In genomic region chr3:31083507-31084245, GRCm38 (mm10) we compare ENCODE assay signal across 8 mouse cellular contexts. TPM values are rescaled to one million over a fixed set of nuclear protein-coding genes. Genes with fewer than 3 reads are reported as not detected.
DNase-seq lines count a peak whose midpoint lies in the region; ATAC-seq and TF ChIP-seq lines count a peak whose summit lies in the region.

No protein-coding gene starts in this region.

- TF ChIP-seq CTCF in heart, postnatal 0 days (IDR thresholded peaks at IDR 0.05; ENCODE audit: low read depth), result no peak

- 0 out of 2 replicates have a peak, but pooled peaks cover 4% of the 10 kb centered on the region for H3K27me3 ChIP-seq in heart, postnatal 0 days (ENCODE audit: control insufficient read depth, insufficient read depth, low read length)
- H3K27me3 ChIP-seq in midbrain, embryonic 14.5 days (ENCODE audit: control insufficient read depth, insufficient read depth, low read length), result no peaks in the 10 kb centered on the region

- no peak for ATAC-seq in heart, postnatal 0 days (ENCODE audit: insufficient read depth, low read depth)
- ATAC-seq in midbrain, embryonic 14.5 days (ENCODE audit: low FRiP score, low TSS enrichment), result no peak

- TF ChIP-seq EP300 in heart, postnatal 0 days (IDR thresholded peaks at IDR 0.05; ENCODE audit: low read depth), result no peak

- H3K4me3 ChIP-seq in heart, postnatal 0 days (ENCODE audit: low read depth, low read length), result no peak overlapping the region
- H3K4me3 ChIP-seq in midbrain, embryonic 14.5 days (replicated peaks; ENCODE audit: low read depth, low read length), result no peak overlapping the region

- no peak overlapping the region for H3K27ac ChIP-seq in heart, postnatal 0 days (ENCODE audit: low read depth)
- no peak overlapping the region for H3K27ac ChIP-seq in midbrain, embryonic 14.5 days (replicated peaks; ENCODE audit: low read depth, low read length)

- DNase-seq in embryo, embryonic 10.5 days (ENCODE audit: low spot score), result peak; percentile 18
- no peak for DNase-seq in embryo, embryonic 10 days (ENCODE audit: low spot score)
- DNase-seq in adrenal gland, postnatal 10 days, result peak; percentile 74
- DNase-seq in heart, postnatal 0 days (ENCODE audit: low spot score), result no peak
- DNase-seq in kidney, postnatal 36 days, result peak; percentile 81 to 82
- DNase-seq in midbrain, embryonic 14.5 days, result peak; percentile 58
- DNase-seq in urinary bladder, postnatal 36 days (ENCODE audit: low spot score in 2 of 2), result peak; percentile 43 to 62
- no peak for DNase-seq in left cerebral cortex, adult 8-10 months (ENCODE audit: low spot score in 2 of 2)

- peak overlapping the region; percentile 34; the same call in 1 of the 2 replicates for H3K4me2 ChIP-seq in heart, postnatal 0 days (ENCODE audit: low read depth, low read length)
- no peak overlapping the region for H3K4me2 ChIP-seq in midbrain, embryonic 14.5 days (ENCODE audit: low read length)

- H3K4me1 ChIP-seq in heart, postnatal 0 days (ENCODE audit: control insufficient read depth, insufficient read depth), result peaks cover 6% of the 10 kb centered on the region; the same call in 1 of the 2 replicates
- H3K4me1 ChIP-seq in midbrain, embryonic 14.5 days (ENCODE audit: control insufficient read depth, insufficient read depth, low read length), result no peaks in the 10 kb centered on the region

- H3K36me3 ChIP-seq in heart, postnatal 0 days (replicated peaks; ENCODE audit: control insufficient read depth, insufficient read depth, low read length), result no peaks in the 10 kb centered on the region
- H3K36me3 ChIP-seq in midbrain, embryonic 14.5 days (ENCODE audit: control insufficient read depth, insufficient read depth, low read length), result no peaks in the 10 kb centered on the region

- 32% methylated on average over 12 of the region's 12 CpGs for WGBS in heart, postnatal 0 days
- WGBS in midbrain, embryonic 14.5 days, result 59% methylated on average over 12 of the region's 12 CpGs

- no peaks in the 10 kb centered on the region for H3K9me3 ChIP-seq in heart, postnatal 0 days (replicated peaks; ENCODE audit: control insufficient read depth, low read length)
- H3K9me3 ChIP-seq in midbrain, embryonic 14.5 days (ENCODE audit: control insufficient read depth, low read length), result no peaks in the 10 kb centered on the region

- H3K9ac ChIP-seq in heart, postnatal 0 days (replicated peaks; ENCODE audit: low read depth, low read length), result no peak overlapping the region
- no peak overlapping the region for H3K9ac ChIP-seq in midbrain, embryonic 14.5 days (replicated peaks; ENCODE audit: low read length)

RNA-seq across cellular contexts. Expression of gene Skil, which starts 11.2 kb away (rescaled TPM):
- total RNA-seq in adrenal gland, postnatal 10 days (2021), result 10 to 100 TPM; 37.7 to 53.8 TPM
- total RNA-seq in heart, postnatal 0 days (2014; rRNA removed; ENCODE audit: low replicate concordance), result 13.1 and 17.9 TPM in 2 replicates
- polyA plus RNA-seq in heart, postnatal 0 days (2015; fragmentation: Nextera tagmentation; extraction: Ambion mirVana), result 10.7 and 10.9 TPM in 2 replicates
- polyA plus RNA-seq in midbrain, embryonic 14.5 days (2014; fragmentation: Nextera tagmentation; extraction: Ambion mirVana), result 35.0 and 42.4 TPM in 2 replicates
- total RNA-seq in left cerebral cortex, adult 8-10 months (2022), result 10 to 100 TPM; 60.9 to 68.8 (median 63.9) TPM

Comparison
In these comparisons a context has a peak if more than half of its experiments do, and no peak if none do; other contexts are left out.
1. DNase-seq: peak in embryo, embryonic 10.5 days (single experiment), adrenal gland, postnatal 10 days (single experiment), kidney, postnatal 36 days (2 of 2), midbrain, embryonic 14.5 days (single experiment) and urinary bladder, postnatal 36 days (2 of 2); none in embryo, embryonic 10 days (single experiment), heart, postnatal 0 days (single experiment) and left cerebral cortex, adult 8-10 months (0 of 2).